Mouse (Mus musculus) forebrain, embryonic 16.5 days (tissue): ENCODE measurements at regions not wholly inside any gene's neighbourhood (a gene's known extent, or its start where the extent isn't known, plus 50 kb on each side); places are given as distances from the start of the nearest gene placed in this dataset.

ENCODE experiments used
- ATAC-seq: fragments of 200-750 bp; cut with Nextera tagmentation; 2 replicates; pipeline ENCODE4 v1.8.0; 2017; ENCODE audit warnings: mild to moderate bottlenecking, moderate library complexity
- H3K27ac ChIP-seq: fragments of 300-500 bp; sonication (generic); 2 replicates; pipeline ENCODE4 v1.5.1; 2014; ENCODE audit warnings: low read length, control low read depth
- H3K27me3 ChIP-seq: fragments of 300-500 bp; sonication (generic); replicated peaks from 2 replicates; pipeline ENCODE4 v1.6.1; 2014; ENCODE audit warnings: low read length; ENCODE audit not compliant: control insufficient read depth, insufficient read depth
- H3K36me3 ChIP-seq: fragments of 300-500 bp; sonication (generic); 2 replicates; pipeline ENCODE4 v1.6.1; 2014; ENCODE audit not compliant: control insufficient read depth, insufficient read depth
- H3K4me1 ChIP-seq: fragments of 300-500 bp; sonication (generic); replicated peaks from 2 replicates; pipeline ENCODE4 v1.6.1; 2014; ENCODE audit warnings: low read length; ENCODE audit not compliant: control insufficient read depth, insufficient read depth
- H3K4me2 ChIP-seq: fragments of 300-500 bp; sonication (generic); 2 replicates; pipeline ENCODE4 v1.6.1; 2014; ENCODE audit warnings: mild to moderate bottlenecking, low read length, control low read depth
- H3K4me3 ChIP-seq: fragments of 300-500 bp; sonication (generic); replicated peaks from 2 replicates; pipeline ENCODE4 v1.5.1; 2014; ENCODE audit warnings: mild to moderate bottlenecking, low read length, control low read depth
- H3K9ac ChIP-seq: fragments of 300-500 bp; sonication (generic); replicated peaks from 2 replicates; pipeline ENCODE4 v1.6.1; 2014; ENCODE audit warnings: low read depth, low read length, control low read depth
- H3K9me3 ChIP-seq: fragments of 300-500 bp; sonication (generic); 2 replicates; pipeline ENCODE4 v1.6.1; 2016; ENCODE audit warnings: low read length; ENCODE audit not compliant: control insufficient read depth
- WGBS: fragments of 180-500 bp; shearing (Covaris S2); extraction: QIAGEN DNeasy Blood & Tissue Kit; methylation state at CpG from one replicate; pipeline ENCODE4 v1.1.7; 2014; 5-methylcytosine and 5-hydroxymethylcytosine counted together

- no peak overlapping the region for H3K27ac ChIP-seq
- H3K4me1 ChIP-seq: no peaks in the 10 kb centered on the region; the same call in 1 of the 2 replicates
- no peaks in the 10 kb centered on the region for H3K36me3 ChIP-seq
- no peaks in the 10 kb centered on the region for H3K9me3 ChIP-seq
- WGBS: 92% methylated on average over 3 of the region's 3 CpGs
- H3K27me3 ChIP-seq: no peaks in the 10 kb centered on the region
- no peak for ATAC-seq
- H3K4me2 ChIP-seq: no peak overlapping the region
- no peak overlapping the region for H3K9ac ChIP-seq
- H3K4me3 ChIP-seq: no peak overlapping the region
Observed at GRCm38 (mm10) chr7:145108994-145109393, 98.9 kb downstream of the 1810010D01Rik start.

DNA sequence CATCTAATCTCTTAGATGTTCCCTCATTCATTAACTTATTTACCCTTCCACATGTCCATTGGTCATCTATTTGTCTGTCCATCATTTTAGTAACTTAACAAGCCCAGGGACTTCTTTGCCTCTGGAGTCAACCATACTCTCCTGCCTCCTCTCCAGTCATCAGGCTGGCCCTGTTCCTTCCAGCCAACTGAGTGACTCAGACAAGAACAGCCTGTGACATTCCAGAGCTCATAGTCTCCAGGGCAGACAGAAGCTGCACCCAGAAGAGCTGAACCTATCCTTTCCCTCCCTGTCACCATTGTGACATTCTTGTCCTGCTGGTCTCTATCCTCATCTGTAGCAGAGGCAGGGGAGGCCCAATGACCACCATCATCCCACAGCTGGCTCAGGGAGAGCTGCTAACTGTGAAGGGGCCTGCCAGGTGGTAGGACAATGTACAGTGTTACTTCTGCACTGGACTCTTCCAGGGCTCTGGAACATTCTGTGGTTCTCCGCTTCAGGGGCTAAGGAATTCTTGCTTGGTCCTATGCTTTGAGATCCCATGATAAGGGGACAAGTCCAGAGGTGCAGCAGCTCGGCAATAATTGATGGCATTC is 100.2 kb downstream of the 1810010D01Rik start:
- Histone ChIP-seq H3K27ac (no peak overlapping the region), H3K9ac (no peak overlapping the region), H3K9me3 (no peaks in the 10 kb centered on the region), H3K4me1 (no peaks in the 10 kb centered on the region; the same call in 1 of the 2 replicates), H3K36me3 (no peaks in the 10 kb centered on the region), H3K27me3 (no peaks in the 10 kb centered on the region), H3K4me2 (no peak overlapping the region), H3K4me3 (no peak overlapping the region)
- 90% methylated on average over 2 of the region's 2 CpGs for WGBS
- ATAC-seq: no peak

GRCm38 (mm10) chr7:145106494-145106849 is 101.4 kb downstream of the 1810010D01Rik start:
- 73% methylated on average over 4 of the region's 4 CpGs for WGBS

GRCm38 (mm10) chr7:145105831-145106493 is 102.0 kb downstream of the 1810010D01Rik start:
- ATAC-seq: no peak
- Histone ChIP-seq H3K27me3 (no peaks in the 10 kb centered on the region), H3K9ac (no peak overlapping the region), H3K4me2 (no peak overlapping the region), H3K27ac (no peak overlapping the region), H3K4me1 (no peaks in the 10 kb centered on the region), H3K9me3 (no peaks in the 10 kb centered on the region), H3K36me3 (no peaks in the 10 kb centered on the region), H3K4me3 (no peak overlapping the region)
- 94% methylated on average over 7 of the region's 7 CpGs for WGBS

More at GRCm38 (mm10) chr7:145106494-145106849, 101.4 kb downstream of the 1810010D01Rik start:
- no peak overlapping the region for H3K4me3 ChIP-seq
- H3K27ac ChIP-seq: no peak overlapping the region
- H3K9ac ChIP-seq: no peak overlapping the region
- H3K4me1 ChIP-seq: no peaks in the 10 kb centered on the region; the same call in 1 of the 2 replicates
- H3K9me3 ChIP-seq: no peaks in the 10 kb centered on the region
- ATAC-seq: no peak
- H3K4me2 ChIP-seq: no peak overlapping the region
- no peaks in the 10 kb centered on the region for H3K36me3 ChIP-seq
- H3K27me3 ChIP-seq: no peaks in the 10 kb centered on the region

- H3K27ac ChIP-seq: no peak overlapping the region
- ATAC-seq: no peak
- no peaks in the 10 kb centered on the region for H3K27me3 ChIP-seq
- H3K4me2 ChIP-seq: no peak overlapping the region
- H3K4me3 ChIP-seq: no peak overlapping the region
- 61% methylated on average over 5 of the region's 5 CpGs for WGBS
- no peak overlapping the region for H3K9ac ChIP-seq
- H3K4me1 ChIP-seq: no peaks in the 10 kb centered on the region
- H3K9me3 ChIP-seq: no peaks in the 10 kb centered on the region
- no peaks in the 10 kb centered on the region for H3K36me3 ChIP-seq
Observed at GRCm38 (mm10) chr7:145102692-145103091, 105.2 kb downstream of the 1810010D01Rik start.

DNA sequence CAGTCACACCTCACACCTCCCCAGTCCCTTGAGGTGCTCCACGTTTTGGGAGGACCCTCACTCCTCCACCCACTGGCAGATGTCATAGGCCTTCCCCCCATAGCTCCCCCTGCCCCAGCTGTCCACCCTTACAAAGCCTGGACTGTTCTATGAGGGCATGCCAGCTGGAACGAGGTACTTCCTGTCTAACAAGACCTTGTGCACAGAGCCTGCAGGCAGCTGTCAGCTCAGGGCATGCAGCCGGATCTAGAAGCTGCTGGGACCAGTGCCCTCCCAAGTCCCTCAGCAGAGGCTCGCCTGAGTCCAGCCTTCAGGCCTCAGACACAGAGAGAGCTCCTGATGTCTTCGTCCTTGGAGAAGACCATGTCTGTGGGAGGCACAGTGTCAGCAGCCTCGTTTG is 105.7 kb downstream of the 1810010D01Rik start:
- ATAC-seq: no peak
- WGBS: 53% methylated on average over 6 of the region's 6 CpGs
- Histone ChIP-seq H3K36me3 (no peaks in the 10 kb centered on the region), H3K9ac (no peak overlapping the region), H3K4me1 (no peaks in the 10 kb centered on the region), H3K4me2 (no peak overlapping the region), H3K9me3 (no peaks in the 10 kb centered on the region), H3K4me3 (no peak overlapping the region), H3K27ac (no peak overlapping the region), H3K27me3 (no peaks in the 10 kb centered on the region)

- Histone ChIP-seq H3K9ac (no peak overlapping the region), H3K36me3 (no peaks in the 10 kb centered on the region), H3K4me1 (peaks cover 5% of the 10 kb centered on the region), H3K4me2 (no peak overlapping the region), H3K9me3 (no peaks in the 10 kb centered on the region), H3K27me3 (no peaks in the 10 kb centered on the region), H3K27ac (no peak overlapping the region), H3K4me3 (no peak overlapping the region)
- WGBS: 91% methylated on average over 6 of the region's 6 CpGs
- no peak for ATAC-seq
Observed at GRCm38 (mm10) chr7:145098335-145098734, 109.6 kb downstream of the 1810010D01Rik start.

DNA sequence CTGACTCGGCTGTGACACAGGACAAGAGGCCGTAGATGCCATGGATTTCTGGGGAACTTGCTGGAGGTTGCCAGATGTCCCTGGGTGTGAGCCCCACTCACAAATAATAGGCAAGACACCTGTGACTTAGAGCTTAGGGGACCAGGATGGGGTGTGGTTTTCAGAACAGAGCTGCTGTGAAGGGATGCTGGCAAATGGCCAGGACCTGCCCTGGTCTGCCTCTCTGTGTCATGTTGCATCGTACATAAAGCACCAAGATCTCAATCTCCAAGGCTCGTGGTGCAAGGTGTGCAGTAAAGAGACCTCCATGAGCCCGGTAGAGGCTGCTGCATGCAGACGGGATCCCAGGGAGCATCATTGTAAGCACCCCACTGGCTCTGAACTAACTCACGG is 113.8 kb downstream of the 1810010D01Rik start:
- WGBS: 68% methylated on average over 7 of the region's 7 CpGs
- Histone ChIP-seq H3K4me2 (no peak overlapping the region), H3K4me3 (no peak overlapping the region), H3K27me3 (no peaks in the 10 kb centered on the region), H3K27ac (no peak overlapping the region), H3K9me3 (no peaks in the 10 kb centered on the region), H3K9ac (no peak overlapping the region), H3K4me1 (peaks cover 5% of the 10 kb centered on the region), H3K36me3 (no peaks in the 10 kb centered on the region)
- no peak for ATAC-seq

- Histone ChIP-seq H3K4me1 (peaks cover 5% of the 10 kb centered on the region), H3K27me3 (no peaks in the 10 kb centered on the region), H3K4me3 (no peak overlapping the region), H3K4me2 (no peak overlapping the region), H3K36me3 (no peaks in the 10 kb centered on the region), H3K9me3 (no peaks in the 10 kb centered on the region), H3K9ac (no peak overlapping the region), H3K27ac (no peak overlapping the region)
- peak; percentile 50; the same call in 1 of the 2 replicates for ATAC-seq
- WGBS: 64% methylated on average over 3 of the region's 3 CpGs
Observed at GRCm38 (mm10) chr7:145093417-145094133, 114.3 kb downstream of the 1810010D01Rik start.
